Mouse (Mus musculus) cerebellum, adult 8-10 months (tissue): ENCODE results near the gene Kctd3.

Source experiments
- DNase-seq: peaks from one replicate; pipeline ENCODE4 v3.0.0; 2022

Gene Kctd3

DNA sequence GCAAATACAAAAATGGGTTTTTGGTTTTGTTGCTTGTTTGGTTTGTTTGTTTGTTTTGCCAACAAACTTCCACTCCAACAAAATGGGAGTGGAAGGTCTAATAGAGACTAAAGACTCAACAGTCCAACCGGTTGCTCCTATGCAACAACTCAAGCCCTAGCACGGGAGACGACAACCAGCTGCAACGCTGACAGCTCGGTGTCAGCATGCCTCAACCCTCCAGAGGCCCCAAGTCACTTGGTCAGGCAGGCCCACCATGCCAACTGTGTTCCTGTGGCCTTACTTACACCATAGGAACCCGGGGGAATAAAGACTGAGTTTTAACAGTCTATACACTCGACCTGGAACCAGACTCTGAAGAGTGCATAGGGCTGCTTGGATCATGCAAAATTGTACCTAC is 815 bp downstream of the Kctd3 start:
- no peak for DNase-seq

GRCm38 (mm10) chr1:189006267-189006666 is 1.4 kb downstream of the Kctd3 start:
- DNase-seq, result no peak

- no peak for DNase-seq
Measured at GRCm38 (mm10) chr1:189004774-189005173, 2.9 kb downstream of the Kctd3 start.

- DNase-seq, result no peak
Measured at GRCm38 (mm10) chr1:189001815-189002214, 5.8 kb downstream of the Kctd3 start.

GRCm38 (mm10) chr1:188999981-189000380 is 7.7 kb downstream of the Kctd3 start:
- no peak for DNase-seq

DNA sequence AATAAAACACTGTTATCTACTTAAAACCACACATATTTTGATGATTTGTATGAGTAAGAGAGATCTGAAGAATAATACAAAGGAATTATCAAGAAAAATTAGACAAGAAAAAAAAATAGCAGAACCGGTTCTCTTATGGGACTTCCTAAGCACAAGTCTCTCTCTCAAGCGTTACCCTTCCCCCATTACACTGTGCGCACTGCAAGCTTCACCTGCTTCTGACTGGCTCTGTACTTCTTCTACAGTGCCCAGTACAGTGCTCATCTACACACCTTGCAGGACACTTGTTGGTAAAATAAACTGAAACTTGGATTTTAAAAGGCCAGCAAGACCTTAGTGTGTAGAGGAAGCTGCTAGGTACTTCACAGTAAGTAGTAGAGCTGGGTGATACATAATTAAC is 9.7 kb downstream of the Kctd3 start:
- no peak for DNase-seq

DNA sequence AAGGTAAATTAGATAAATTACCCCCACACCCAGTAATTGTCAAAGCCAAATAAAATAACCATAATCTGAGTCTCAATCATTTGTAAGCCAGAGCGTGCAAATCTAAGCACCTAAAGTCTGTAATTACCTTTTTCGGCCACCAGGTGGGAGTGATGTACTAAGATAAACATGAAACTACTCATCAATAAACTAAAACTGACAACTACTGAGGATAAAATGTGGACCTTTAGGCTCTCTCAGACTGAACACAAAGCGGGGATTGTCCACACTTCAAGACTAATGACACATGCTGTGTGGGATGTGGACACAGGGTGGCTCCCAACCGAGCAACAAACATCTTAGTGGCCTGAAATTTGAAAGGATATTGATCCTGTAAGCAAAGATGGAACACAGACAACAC is 14.4 kb downstream of the Kctd3 start:
- DNase-seq, result peak; percentile 37

DNA sequence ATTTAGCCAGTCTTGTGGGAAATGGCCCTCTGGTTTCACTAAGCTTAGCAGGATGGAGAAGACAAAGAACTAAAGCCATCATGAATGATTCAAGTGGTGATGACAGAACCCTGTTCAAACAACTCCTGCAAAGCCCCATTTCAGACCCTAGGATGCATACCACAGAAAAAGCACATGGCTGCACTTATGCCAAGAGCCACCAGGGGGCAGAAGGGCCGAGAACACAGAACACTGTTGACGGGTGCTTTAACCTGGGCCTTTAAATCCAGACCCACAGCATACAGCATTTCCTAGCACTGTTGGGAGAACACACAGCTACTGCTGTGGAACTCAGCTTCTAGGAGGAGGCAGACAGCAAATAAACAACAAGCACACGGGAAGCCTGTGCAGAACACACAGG is 27.6 kb downstream of the Kctd3 start:
- peak; percentile 43 for DNase-seq

- no peak for DNase-seq
Measured at GRCm38 (mm10) chr1:188973926-188974325, 33.7 kb downstream of the Kctd3 start.

DNA sequence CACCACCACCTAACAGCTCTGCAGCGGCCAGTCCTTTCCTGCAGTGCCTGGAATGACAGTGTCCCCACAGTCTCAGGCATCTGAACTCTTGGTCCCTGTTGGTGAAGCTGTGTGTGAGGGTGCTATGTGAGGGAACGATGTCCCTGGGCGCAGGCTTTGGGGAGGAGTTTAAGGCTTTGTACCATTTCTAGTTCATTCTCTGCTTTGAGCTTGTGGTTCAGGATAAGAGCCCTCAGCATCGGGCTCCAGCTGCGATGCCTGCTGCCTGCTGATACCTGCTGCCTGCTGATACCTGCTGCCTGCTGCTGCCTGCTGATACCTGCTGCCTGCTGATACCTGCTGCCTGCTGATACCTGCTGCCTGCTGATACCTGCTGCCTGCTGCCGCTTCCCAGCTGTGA is 34.6 kb downstream of the Kctd3 start:
- no peak for DNase-seq

DNA sequence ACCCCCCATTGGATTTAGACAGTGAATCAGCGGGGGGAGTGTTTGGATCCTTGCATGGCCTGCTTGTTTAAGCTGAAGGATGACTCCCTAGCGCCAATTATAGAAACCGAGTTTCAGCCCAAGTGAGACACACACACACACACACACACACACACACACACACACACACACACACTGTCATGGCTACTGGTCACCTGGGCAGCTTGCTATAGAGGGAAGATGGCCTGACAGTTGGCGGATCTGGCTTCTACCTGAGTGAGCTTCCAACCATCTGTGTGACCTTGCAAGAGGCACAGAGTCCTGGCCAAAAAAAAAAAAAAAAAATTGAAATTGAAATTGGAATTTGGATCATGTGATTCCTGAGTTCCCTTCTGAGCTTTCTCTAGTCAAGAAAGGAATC is 55.1 kb downstream of the Kctd3 start:
- no peak for DNase-seq

DNA sequence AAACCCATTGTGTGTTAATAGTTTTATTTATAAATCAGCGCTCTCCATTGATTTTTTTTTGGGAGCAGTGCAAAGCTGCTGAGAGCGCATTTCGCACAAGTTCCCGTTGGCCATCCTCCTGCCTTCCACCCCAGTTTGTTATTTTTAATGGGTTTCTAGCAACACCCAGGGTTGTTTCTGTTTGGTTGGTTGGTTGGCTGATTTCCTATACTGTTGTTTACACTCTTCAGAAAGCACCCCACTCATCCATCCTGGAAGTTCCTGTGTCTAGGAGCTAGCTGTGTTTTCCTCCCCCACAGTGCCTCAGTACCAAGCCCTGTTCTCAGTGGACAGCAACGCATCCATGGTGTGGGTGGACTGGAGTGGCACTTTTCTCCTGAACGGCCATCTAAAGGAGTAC is 56.5 kb downstream of the Kctd3 start:
- DNase-seq, result no peak

- DNase-seq, result no peak
Measured at GRCm38 (mm10) chr1:188948276-188948675, 59.4 kb downstream of the Kctd3 start.

DNA sequence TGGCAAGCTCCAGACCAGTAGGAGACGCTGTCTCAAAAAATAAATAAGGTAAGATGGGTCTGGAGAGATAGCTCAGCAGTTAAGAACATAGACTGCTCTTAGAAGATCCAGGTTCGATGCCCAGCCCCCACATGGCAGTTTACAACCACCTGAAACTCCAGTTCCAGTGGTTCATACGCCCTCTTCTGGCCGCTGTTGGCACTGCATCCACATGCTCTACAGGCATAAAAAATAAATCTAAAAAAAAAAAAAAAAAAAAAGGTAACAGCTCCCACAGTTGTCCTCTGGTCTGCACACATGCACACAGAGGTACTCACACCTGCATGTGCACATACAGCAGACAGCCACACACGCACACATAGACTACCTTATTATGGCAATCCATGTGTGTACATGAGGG is 59.8 kb downstream of the Kctd3 start:
- no peak for DNase-seq

DNA sequence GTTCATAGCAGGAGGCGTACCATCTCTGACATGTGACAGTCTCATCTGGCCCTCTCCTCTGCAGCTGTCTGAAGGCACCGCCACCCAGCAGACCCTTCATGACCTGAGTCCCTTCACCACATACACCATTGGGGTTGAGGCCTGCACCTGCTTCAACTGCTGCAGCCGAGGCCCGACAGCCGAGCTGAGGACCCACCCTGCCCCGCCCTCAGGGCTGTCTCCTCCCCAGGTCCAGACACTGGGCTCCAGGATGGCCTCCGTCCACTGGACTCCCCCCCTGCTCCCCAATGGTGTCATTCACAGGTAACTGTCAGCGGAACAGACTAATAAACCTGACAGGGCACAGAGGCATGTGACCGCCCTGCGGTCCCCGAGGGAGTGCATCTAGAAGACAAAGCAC is 60.8 kb downstream of the Kctd3 start:
- no peak for DNase-seq

GRCm38 (mm10) chr1:188945326-188945725 is 62.3 kb downstream of the Kctd3 start:
- DNase-seq, result no peak

DNA sequence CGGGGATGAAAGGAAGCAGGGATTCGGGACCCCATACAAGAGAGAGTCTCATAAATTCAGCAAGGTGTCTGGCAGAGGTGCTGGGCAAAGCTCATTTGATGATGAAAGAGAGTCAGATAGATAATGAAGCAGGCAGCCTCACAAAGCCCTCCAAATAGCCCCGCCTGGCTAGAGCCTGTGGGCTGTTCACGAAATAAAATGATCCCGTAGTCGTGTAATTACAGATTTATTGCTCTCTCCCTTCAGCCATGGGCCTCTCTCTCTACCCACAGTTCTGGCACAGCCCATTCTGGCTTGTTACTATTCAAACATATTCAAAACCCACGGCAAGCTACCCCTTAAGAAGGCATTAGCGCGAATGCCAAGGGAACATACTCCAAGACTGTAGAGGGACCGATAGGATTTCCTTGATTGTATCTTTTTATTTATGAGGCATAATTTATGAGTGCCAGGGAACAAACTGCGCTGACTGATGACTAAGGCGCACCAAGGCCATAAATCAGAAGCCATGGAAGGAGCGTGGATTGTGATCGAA is 70.3 kb downstream of the Kctd3 start:
- DNase-seq, result no peak
